Mouse (Mus musculus): ENCODE data around the gene Bsg. TPM values are rescaled to one million over a fixed set of nuclear protein-coding genes. Genes with fewer than 3 reads are reported as not detected.

Gene Bsg
- total and polyA plus RNA-seq, 3 experiments, result 318 to 700 (median 346) TPM

DNA sequence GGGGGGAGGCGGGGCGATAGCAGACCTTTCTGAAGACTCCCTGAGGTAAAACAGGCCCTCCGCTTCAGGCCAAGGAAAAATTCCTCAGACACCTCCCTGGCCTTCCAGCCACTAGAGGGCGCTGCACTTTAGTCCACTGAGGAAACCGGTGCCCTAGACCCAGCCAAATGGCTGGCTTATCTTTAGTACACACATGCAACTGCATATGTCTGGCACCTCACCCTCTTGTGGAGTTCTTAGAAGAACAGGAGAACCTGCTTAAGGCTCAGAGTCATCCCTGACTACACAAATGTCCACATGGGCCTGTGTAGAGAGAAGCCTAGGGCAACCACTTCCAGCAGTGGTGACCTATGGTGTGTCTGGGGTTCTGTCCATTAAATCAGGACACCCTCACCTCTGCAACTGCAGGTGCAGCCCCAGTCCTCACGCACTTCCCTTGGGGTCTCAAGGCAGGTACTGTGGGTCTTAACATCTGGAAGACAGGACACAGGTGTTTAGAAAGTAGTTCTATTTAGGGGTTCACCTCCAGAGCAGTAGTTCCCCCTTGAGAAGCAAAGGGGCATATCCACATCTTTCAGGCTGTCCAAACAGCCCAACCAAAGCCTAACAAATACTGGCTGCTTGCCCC is 8.3 kb downstream of the Bsg start (continued):
- TF ChIP-seq TAL1 (IDR thresholded peaks at IDR 0.05; ENCODE audit: low read length) (peak; percentile 97), MAX (IDR thresholded peaks at IDR 0.05; ENCODE audit: low read length) (no peak), USF2 (IDR thresholded peaks at IDR 0.05; ENCODE audit: borderline replicate concordance in 1 of 2, insufficient read depth in 1 of 2, low read depth in 1 of 2, low read length in 2 of 2) (no peak)

- peak; percentile 51 for DNase-seq (ENCODE audit: low read depth, low spot score)
- no peak; the same call in 1 of the 2 replicates for TF ChIP-seq POLR2AphosphoS2 (IDR thresholded peaks at IDR 0.05; ENCODE audit: low read length)
- TF ChIP-seq NELFE (IDR thresholded peaks at IDR 0.05; ENCODE audit: low read depth, low read length), result peak; percentile 37; the same call in 1 of the 2 replicates
- H3K4me1 ChIP-seq (ENCODE audit: control insufficient read depth in 1 of 2, insufficient read depth in 2 of 2, low read length in 2 of 2), result peaks cover 0 to 9% of the 10 kb centered on the region in 2 experiments; a peak in 2 of 4 replicates
- peaks cover 4% of the 10 kb centered on the region for H3K79me2 ChIP-seq (ENCODE audit: control insufficient read depth, insufficient read depth, low read length, poor library complexity)
- H3K9me3 ChIP-seq (replicated peaks; ENCODE audit: insufficient read depth, low read length), result no peaks in the 10 kb centered on the region
- no peak overlapping the region for H3K27ac ChIP-seq (ENCODE audit: control insufficient read depth, low read depth, low read length)
- H3K36me3 ChIP-seq (ENCODE audit: control insufficient read depth in 1 of 2, insufficient read depth in 2 of 2, low read length in 2 of 2), result peaks cover 0 to 6% of the 10 kb centered on the region in 2 experiments; a peak in 2 of 4 replicates
- no peaks in the 10 kb centered on the region for H3K27me3 ChIP-seq (ENCODE audit: control insufficient read depth in 1 of 2, insufficient read depth in 2 of 2, low read length in 2 of 2)
- no peak overlapping the region for H3K4me3 ChIP-seq (ENCODE audit: control insufficient read depth in 1 of 2, insufficient read depth in 1 of 2, low read depth in 2 of 2, low read length in 2 of 2)
- H3K9ac ChIP-seq (ENCODE audit: control insufficient read depth, low read depth, low read length, poor library complexity, severe bottlenecking), result no peak overlapping the region
Observed at GRCm38 (mm10) chr10:79713163-79713562, 8.9 kb downstream of the Bsg start.

GRCm38 (mm10) chr10:79714996-79715395 is 10.7 kb downstream of the Bsg start:
- no peak overlapping the region for H3K4me3 ChIP-seq (ENCODE audit: control insufficient read depth in 1 of 2, insufficient read depth in 1 of 2, low read depth in 2 of 2, low read length in 2 of 2)
- no peaks in the 10 kb centered on the region for H3K9me3 ChIP-seq (replicated peaks; ENCODE audit: insufficient read depth, low read length)
- H3K9ac ChIP-seq (ENCODE audit: control insufficient read depth, low read depth, low read length, poor library complexity, severe bottlenecking), result no peak overlapping the region
- peaks cover 0 to 9% of the 10 kb centered on the region in 2 experiments; a peak in 2 of 4 replicates for H3K4me1 ChIP-seq (ENCODE audit: control insufficient read depth in 1 of 2, insufficient read depth in 2 of 2, low read length in 2 of 2)
- no peak for DNase-seq (ENCODE audit: low read depth, low spot score)
- H3K27me3 ChIP-seq (ENCODE audit: control insufficient read depth in 1 of 2, insufficient read depth in 2 of 2, low read length in 2 of 2), result no peaks in the 10 kb centered on the region; a peak in 1 of 4 replicates
- H3K27ac ChIP-seq (ENCODE audit: control insufficient read depth, low read depth, low read length), result no peak overlapping the region
- TF ChIP-seq ZKSCAN1 (IDR thresholded peaks at IDR 0.05; ENCODE audit: low read depth, low read length), result no peak
- TF ChIP-seq RCOR1 (IDR thresholded peaks at IDR 0.05; ENCODE audit: low read depth, low read length), result no peak
- no peak for TF ChIP-seq USF2 (IDR thresholded peaks at IDR 0.05; ENCODE audit: borderline replicate concordance in 1 of 2, insufficient read depth in 1 of 2, low read depth in 1 of 2, low read length in 2 of 2)
- H3K79me2 ChIP-seq (ENCODE audit: control insufficient read depth, insufficient read depth, low read length, poor library complexity), result no peaks in the 10 kb centered on the region
- peaks cover 0 to 6% of the 10 kb centered on the region in 2 experiments; a peak in 2 of 4 replicates for H3K36me3 ChIP-seq (ENCODE audit: control insufficient read depth in 1 of 2, insufficient read depth in 2 of 2, low read length in 2 of 2)

GRCm38 (mm10) chr10:79716254-79716987 is 12.1 kb downstream of the Bsg start, which contains the start of gene Hcn2:
Gene Hcn2 (plus strand): TSS chr10:79716634.
- H3K4me3 ChIP-seq (ENCODE audit: control insufficient read depth in 1 of 2, insufficient read depth in 1 of 2, low read depth in 2 of 2, low read length in 2 of 2), result peak within 1 kb of the TSS; percentile 54 to 63; a peak in 3 of 4 replicates
- TF ChIP-seq KAT2A (conservative IDR thresholded peaks at IDR 0.05; ENCODE audit: low read depth, low read length) (no peak), MYB (IDR thresholded peaks at IDR 0.05; ENCODE audit: low read depth, low read length) (no peak), ZMIZ1 (IDR thresholded peaks at IDR 0.05; ENCODE audit: low read depth, low read length) (no peak), POLR2AphosphoS5 (IDR thresholded peaks at IDR 0.05; ENCODE audit: borderline replicate concordance, low read depth, low read length) (no peak), MYC (IDR thresholded peaks at IDR 0.05; ENCODE audit: low read depth, low read length) (no peak), SIN3A (IDR thresholded peaks at IDR 0.05; ENCODE audit: low read length) (no peak), ZC3H11A (IDR thresholded peaks at IDR 0.05; ENCODE audit: low read depth, low read length) (no peak), JUND (IDR thresholded peaks at IDR 0.05; ENCODE audit: low read depth, low read length) (no peak), MAX (IDR thresholded peaks at IDR 0.05; ENCODE audit: low read length) (no peak), RCOR1 (IDR thresholded peaks at IDR 0.05; ENCODE audit: low read depth, low read length) (no peak), GABPA (IDR thresholded peaks at IDR 0.05; ENCODE audit: low read depth, low read length) (no peak)
- no peak within 1 kb of the TSS for H3K27ac ChIP-seq (ENCODE audit: control insufficient read depth, low read depth, low read length)
- H3K79me2 ChIP-seq (ENCODE audit: control insufficient read depth, insufficient read depth, low read length, poor library complexity), result no peaks in the 10 kb centered on the region
- H3K36me3 ChIP-seq (ENCODE audit: control insufficient read depth in 1 of 2, insufficient read depth in 2 of 2, low read length in 2 of 2), result peaks cover 0 to 6% of the 10 kb centered on the region in 2 experiments; a peak in 2 of 4 replicates
- no peak for DNase-seq (ENCODE audit: low read depth, low spot score)
- peaks cover 0 to 2% of the 10 kb centered on the region in 2 experiments; a peak in 2 of 4 replicates for H3K27me3 ChIP-seq (ENCODE audit: control insufficient read depth in 1 of 2, insufficient read depth in 2 of 2, low read length in 2 of 2)
- peaks cover 0 to 9% of the 10 kb centered on the region in 2 experiments; a peak in 2 of 4 replicates for H3K4me1 ChIP-seq (ENCODE audit: control insufficient read depth in 1 of 2, insufficient read depth in 2 of 2, low read length in 2 of 2)
- no peaks in the 10 kb centered on the region for H3K9me3 ChIP-seq (replicated peaks; ENCODE audit: insufficient read depth, low read length)
- H3K9ac ChIP-seq (ENCODE audit: control insufficient read depth, low read depth, low read length, poor library complexity, severe bottlenecking), result peak within 1 kb of the TSS; percentile 56
